Mouse (Mus musculus) effector memory CD4-positive, alpha-beta T cell, adult 5 months (primary cell): ENCODE measurements around the gene Ahr. TPM values are rescaled to one million over a fixed set of nuclear protein-coding genes. Genes with fewer than 3 reads are reported as not detected.

Experiments
- polyA plus RNA-seq: library from polyadenylated mRNA; unstranded; fragments of 100-300 nt; shearing (Covaris generic); gene quantifications from one replicate; pipeline ENCODE4 v1.2.1, GENCODE M21; 2017

Gene Ahr
- polyA plus RNA-seq: 4.0 TPM

GRCm38 (mm10) chr12:35534754-35535236, at the start of gene Ahr:
Ahr (minus strand) TSS chr12:35535038.

